In the genomic region with DNA sequence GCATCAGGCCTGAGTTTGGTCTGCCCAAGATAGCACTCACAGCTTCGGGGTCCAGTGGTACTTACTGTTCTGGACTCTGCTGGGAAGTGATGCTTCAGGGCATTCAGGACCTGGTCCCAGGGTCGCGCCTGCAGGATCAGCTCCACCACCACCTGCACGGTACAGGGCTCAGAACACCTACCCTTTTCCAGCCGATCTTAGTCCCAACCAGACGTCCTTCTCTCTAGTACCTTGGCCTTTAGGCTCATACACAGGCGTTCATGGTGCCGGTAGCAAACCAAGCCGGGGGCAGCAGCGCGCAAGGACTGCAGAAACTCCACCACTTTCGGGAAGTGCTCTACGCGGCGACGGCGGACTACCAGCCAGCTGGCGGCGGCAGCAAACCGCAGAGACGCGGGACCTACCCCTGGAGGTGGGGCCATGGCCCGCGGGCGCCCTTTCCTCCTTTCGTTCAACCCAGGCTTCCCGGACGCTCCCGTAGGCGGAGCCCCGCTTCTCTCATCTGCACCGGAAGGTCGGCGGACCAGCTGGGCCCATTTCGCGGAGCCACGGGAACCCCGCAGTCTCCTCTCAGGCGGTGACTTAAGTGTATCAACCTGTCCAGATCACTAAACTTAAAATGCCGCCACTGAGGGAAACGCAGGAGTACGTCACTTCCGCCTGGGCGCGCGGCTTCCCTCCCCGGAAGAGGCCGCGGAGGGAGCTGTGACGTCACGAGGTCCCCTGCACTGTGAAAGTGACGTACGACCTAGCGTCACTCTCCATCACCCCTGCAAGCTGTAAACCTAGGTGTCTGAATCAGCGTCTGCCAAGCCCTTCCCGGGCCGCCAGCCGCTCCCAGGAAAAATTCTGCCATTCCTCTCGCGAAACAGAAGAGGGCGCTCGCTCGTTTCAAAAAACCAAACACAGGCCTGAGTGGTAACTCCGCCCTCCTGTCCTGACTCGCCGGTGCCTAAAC, we compare ENCODE assay signal across 7 mouse cellular contexts. TPM values are rescaled to one million over a fixed set of nuclear protein-coding genes. Genes with fewer than 3 reads are reported as not detected.
DNase-seq lines count a peak whose midpoint lies in the region; ATAC-seq lines count a peak whose summit lies in the region.

A gene (minus strand): TSS at position 661 of the 958 bp plus-strand sequence.

- no peaks in the 10 kb centered on the region for H3K27me3 ChIP-seq in embryonic facial prominence, embryonic 12.5 days
- no peaks in the 10 kb centered on the region for H3K27me3 ChIP-seq in limb, embryonic 11.5 days (ENCODE audit: control insufficient read depth, insufficient read depth, low read length)
- no peaks in the 10 kb centered on the region for H3K27me3 ChIP-seq in midbrain, embryonic 14.5 days (ENCODE audit: control insufficient read depth, insufficient read depth, low read length)

- peaks cover 10% of the 10 kb centered on the region for H3K4me1 ChIP-seq in embryonic facial prominence, embryonic 12.5 days
- H3K4me1 ChIP-seq in limb, embryonic 11.5 days (ENCODE audit: control insufficient read depth, insufficient read depth, low read length): no peaks in the 10 kb centered on the region
- peaks cover 6% of the 10 kb centered on the region for H3K4me1 ChIP-seq in midbrain, embryonic 14.5 days (ENCODE audit: control insufficient read depth, insufficient read depth, low read length)

- ATAC-seq in embryonic facial prominence, embryonic 12.5 days (ENCODE audit: insufficient number of reproducible peaks, insufficient read depth, low FRiP score, low TSS enrichment): peak; percentile 94
- peak; percentile 97 for ATAC-seq in limb, embryonic 11.5 days (ENCODE audit: insufficient number of reproducible peaks, low FRiP score, low TSS enrichment, low read depth)
- ATAC-seq in midbrain, embryonic 14.5 days (ENCODE audit: low FRiP score, low TSS enrichment): peak; percentile 99

- H3K36me3 ChIP-seq in embryonic facial prominence, embryonic 12.5 days: peaks cover 40% of the 10 kb centered on the region
- peaks cover 14% of the 10 kb centered on the region for H3K36me3 ChIP-seq in limb, embryonic 11.5 days (ENCODE audit: control insufficient read depth, insufficient read depth, low read length)
- H3K36me3 ChIP-seq in midbrain, embryonic 14.5 days (ENCODE audit: control insufficient read depth, insufficient read depth, low read length): peaks cover 42% of the 10 kb centered on the region

- peak within 1 kb of the TSS; percentile 71 for H3K9ac ChIP-seq in embryonic facial prominence, embryonic 12.5 days
- H3K9ac ChIP-seq in limb, embryonic 11.5 days (ENCODE audit: low read length): peak within 1 kb of the TSS; percentile 64
- H3K9ac ChIP-seq in midbrain, embryonic 14.5 days (replicated peaks; ENCODE audit: low read length): peak within 1 kb of the TSS; percentile 63

- peak within 1 kb of the TSS; percentile 85 for H3K4me2 ChIP-seq in embryonic facial prominence, embryonic 12.5 days (replicated peaks)
- H3K4me2 ChIP-seq in limb, embryonic 11.5 days (ENCODE audit: low read depth, severe bottlenecking): peak within 1 kb of the TSS; percentile 76
- peak within 1 kb of the TSS; percentile 96 for H3K4me2 ChIP-seq in midbrain, embryonic 14.5 days (ENCODE audit: low read length)

- peak; percentile 92 for DNase-seq in adrenal gland, postnatal 25 days
- DNase-seq in heart, adult 11 months: peak; percentile 99
- DNase-seq in kidney, adult 18-20 months: peak; percentile 95
- DNase-seq in limb, embryonic 11.5 days (ENCODE audit: low spot score): peak; percentile 99
- peak; percentile 99 for DNase-seq in midbrain, embryonic 14.5 days
- peak; percentile 85 to 90 for DNase-seq in spleen, adult 18-20 months

- H3K27ac ChIP-seq in embryonic facial prominence, embryonic 12.5 days: peak within 1 kb of the TSS; percentile 83
- H3K27ac ChIP-seq in limb, embryonic 11.5 days (replicated peaks; ENCODE audit: low read depth, low read length): peak within 1 kb of the TSS; percentile 44
- H3K27ac ChIP-seq in midbrain, embryonic 14.5 days (replicated peaks; ENCODE audit: low read depth, low read length): peak within 1 kb of the TSS; percentile 66

- peak within 1 kb of the TSS; percentile 82 for H3K4me3 ChIP-seq in embryonic facial prominence, embryonic 12.5 days
- peak within 1 kb of the TSS; percentile 66 for H3K4me3 ChIP-seq in limb, embryonic 11.5 days (ENCODE audit: low read depth, low read length)
- H3K4me3 ChIP-seq in midbrain, embryonic 14.5 days (replicated peaks; ENCODE audit: low read depth, low read length): peak within 1 kb of the TSS; percentile 77

- under 1% methylated on average over 66 of the region's 66 CpGs for WGBS in embryonic facial prominence, embryonic 12.5 days
- WGBS in limb, embryonic 11.5 days: under 1% methylated on average over 65 of the region's 66 CpGs
- WGBS in midbrain, embryonic 14.5 days: under 1% methylated on average over 66 of the region's 66 CpGs

- H3K9me3 ChIP-seq in embryonic facial prominence, embryonic 12.5 days: no peaks in the 10 kb centered on the region
- H3K9me3 ChIP-seq in limb, embryonic 11.5 days (ENCODE audit: control insufficient read depth, low read length): no peaks in the 10 kb centered on the region
- no peaks in the 10 kb centered on the region for H3K9me3 ChIP-seq in midbrain, embryonic 14.5 days (ENCODE audit: control insufficient read depth, low read length)

RNA-seq across cellular contexts. Expression of the gene that starts here (rescaled TPM):
- 30.0 and 36.4 TPM in 2 replicates for total RNA-seq in adrenal gland, postnatal 25 days (2021)
- polyA plus RNA-seq in embryonic facial prominence, embryonic 12.5 days (2016; fragmentation: Nextera tagmentation; extraction: Ambion mirVana): 54.1 and 54.2 TPM in 2 replicates
- polyA plus RNA-seq in limb, embryonic 11.5 days (2014; fragmentation: Nextera tagmentation; extraction: Ambion mirVana): 68.1 and 68.5 TPM in 2 replicates
- 23.4 and 26.9 TPM in 2 replicates for polyA plus RNA-seq in midbrain, embryonic 14.5 days (2014; fragmentation: Nextera tagmentation; extraction: Ambion mirVana)

Comparison
In these comparisons a context has a peak if more than half of its experiments do, and no peak if none do; other contexts are left out.
1. Peak in every context shown above with its lines: DNase-seq, ATAC-seq, H3K4me3 ChIP-seq and H3K27ac ChIP-seq.